8 mouse cellular contexts compared by ENCODE assay signal in genomic region chr4:46642924-46643675, GRCm38 (mm10). TPM values are rescaled to one million over a fixed set of nuclear protein-coding genes. Genes with fewer than 3 reads are reported as not detected.
DNase-seq lines count a peak whose midpoint lies in the region; ATAC-seq and TF ChIP-seq lines count a peak whose summit lies in the region.

No protein-coding gene starts in this region.

- no peaks in the 10 kb centered on the region for H3K36me3 ChIP-seq in hindbrain, embryonic 16.5 days (ENCODE audit: control insufficient read depth, insufficient read depth, low read length)
- no peaks in the 10 kb centered on the region for H3K36me3 ChIP-seq in liver, postnatal 0 days (replicated peaks; ENCODE audit: insufficient read depth, low read length)

- H3K9me3 ChIP-seq in hindbrain, embryonic 16.5 days (ENCODE audit: control insufficient read depth, low read length): no peaks in the 10 kb centered on the region
- no peaks in the 10 kb centered on the region for H3K9me3 ChIP-seq in liver, postnatal 0 days (ENCODE audit: low read length)

- 0 out of 2 replicates have a peak, but pooled peaks have one; percentile 18 for TF ChIP-seq EP300 in liver, postnatal 0 days (IDR thresholded peaks at IDR 0.05; ENCODE audit: low read depth)

- whole genome bisulfite sequencing in hindbrain, embryonic 16.5 days: 83% methylated on average over 8 of the region's 8 CpGs
- 54% methylated on average over 8 of the region's 8 CpGs for WGBS in liver, postnatal 0 days (ENCODE audit: insufficient replicate concordance)

- ATAC-seq in hindbrain, embryonic 16.5 days: no peak
- peak; percentile 84 for ATAC-seq in liver, postnatal 0 days

- no peaks in the 10 kb centered on the region for H3K4me1 ChIP-seq in hindbrain, embryonic 16.5 days (ENCODE audit: control insufficient read depth, insufficient read depth, low read depth, low read length)
- peaks cover 5% of the 10 kb centered on the region for H3K4me1 ChIP-seq in liver, postnatal 0 days (ENCODE audit: insufficient read depth)

- TF ChIP-seq CTCF in liver, postnatal 0 days (IDR thresholded peaks at IDR 0.05; ENCODE audit: low read depth): no peak

- DNase-seq in 416B (ENCODE audit: low read depth): peak; percentile 99
- peak; percentile 68 for DNase-seq in NIH3T3 (ENCODE audit: low read depth)
- peak; percentile 45 for DNase-seq in liver, postnatal 0 days
- no peak for DNase-seq in ovary, adult 18-20 months (ENCODE audit: low spot score)
- no peak for DNase-seq in ovary, postnatal 14 days (ENCODE audit: low spot score)
- DNase-seq in thymus, postnatal 14 days: no peak
- DNase-seq in cerebellum, postnatal 25 days: no peak

- peak overlapping the region; percentile 39; the same call in 1 of the 2 replicates for H3K27ac ChIP-seq in hindbrain, embryonic 16.5 days (ENCODE audit: low read depth, low read length)
- H3K27ac ChIP-seq in liver, postnatal 0 days (ENCODE audit: low read depth): peak overlapping the region; percentile 55; the same call in 1 of the 2 replicates

- H3K4me2 ChIP-seq in hindbrain, embryonic 16.5 days (ENCODE audit: low read length): no peak overlapping the region
- H3K4me2 ChIP-seq in liver, postnatal 0 days (ENCODE audit: low read depth, low read length): 0 out of 2 replicates have a peak overlapping the region, but pooled peaks have one; percentile 6

- H3K27me3 ChIP-seq in hindbrain, embryonic 16.5 days (replicated peaks; ENCODE audit: control insufficient read depth, insufficient read depth, low read length): peaks cover 3% of the 10 kb centered on the region; the same call in 1 of the 2 replicates
- no peaks in the 10 kb centered on the region for H3K27me3 ChIP-seq in liver, postnatal 0 days (ENCODE audit: insufficient read depth, low read length)

- H3K9ac ChIP-seq in hindbrain, embryonic 16.5 days (ENCODE audit: low read depth, low read length): no peak overlapping the region; the same call in 1 of the 2 replicates
- no peak overlapping the region for H3K9ac ChIP-seq in liver, postnatal 0 days (replicated peaks)

- no peak overlapping the region for H3K4me3 ChIP-seq in hindbrain, embryonic 16.5 days (ENCODE audit: low read length)
- H3K4me3 ChIP-seq in liver, postnatal 0 days (ENCODE audit: low read depth, low read length): no peak overlapping the region

RNA-seq across cellular contexts. Expression of gene Tbc1d2, which starts 6.9 kb away (rescaled TPM):
- polyA plus RNA-seq in hindbrain, embryonic 16.5 days (2015; fragmentation: Nextera tagmentation; extraction: Ambion mirVana): 1.1 and 1.3 TPM in 2 replicates
- 0.75 and 0.83 TPM in 2 replicates for polyA plus RNA-seq in liver, postnatal 0 days (2015; fragmentation: Nextera tagmentation; extraction: Ambion mirVana)

RNA-seq across cellular contexts. Expression of gene Coro2a, which starts 41.1 kb away (rescaled TPM):
- 7.9 and 10.2 TPM in 2 replicates for polyA plus RNA-seq in hindbrain, embryonic 16.5 days (2015; fragmentation: Nextera tagmentation; extraction: Ambion mirVana)
- polyA plus RNA-seq in liver, postnatal 0 days (2015; fragmentation: Nextera tagmentation; extraction: Ambion mirVana): 1.7 and 2.2 TPM in 2 replicates

Comparison
In these comparisons a context has a peak if more than half of its experiments do, and no peak if none do; other contexts are left out.
1. DNase-seq: peak in 416B (single experiment), NIH3T3 (single experiment) and liver, postnatal 0 days (single experiment); none in ovary, adult 18-20 months (single experiment), ovary, postnatal 14 days (single experiment), thymus, postnatal 14 days (single experiment) and cerebellum, postnatal 25 days (0 of 2).